ENCODE assay signal across 8 mouse cellular contexts in genomic region chr4:126321854-126322511, GRCm38 (mm10). TPM values are rescaled to one million over a fixed set of nuclear protein-coding genes. Genes with fewer than 3 reads are reported as not detected.
A peak's percentile ranks its signal among the peaks of the same experiment; 100 is the strongest.
DNase-seq lines count a peak whose midpoint lies in the region; ATAC-seq and TF ChIP-seq lines count a peak whose summit lies in the region.

No protein-coding gene starts in this region.

- H3K36me3 ChIP-seq in lung, embryonic 15.5 days: peaks cover 15% of the 10 kb centered on the region
- H3K36me3 ChIP-seq in intestine, embryonic 16.5 days (ENCODE audit: control insufficient read depth, insufficient read depth, low read length): peaks cover 8% of the 10 kb centered on the region
- peaks cover 19% of the 10 kb centered on the region for H3K36me3 ChIP-seq in neural tube, embryonic 12.5 days

- no peak for DNase-seq in lung, postnatal 25 days (ENCODE audit: low spot score)
- no peak for DNase-seq in adrenal gland, adult 8-10 months
- no peak for DNase-seq in embryo, embryonic 11 days
- no peak for DNase-seq in urinary bladder, postnatal 36 days (ENCODE audit: low spot score in 2 of 2)

- no peak overlapping the region; the same call in 1 of the 2 replicates for H3K9ac ChIP-seq in lung, embryonic 15.5 days
- peak overlapping the region; percentile 52; the same call in 1 of the 2 replicates for H3K9ac ChIP-seq in intestine, embryonic 16.5 days (ENCODE audit: low read depth, low read length)
- H3K9ac ChIP-seq in neural tube, embryonic 12.5 days: no peak overlapping the region

- H3K27ac ChIP-seq in lung, embryonic 15.5 days: no peak overlapping the region
- H3K27ac ChIP-seq in embryonic fibroblast, embryonic 13.5 days (ENCODE audit: insufficient read depth, low read length): no peak overlapping the region
- no peak overlapping the region for H3K27ac ChIP-seq in intestine, embryonic 16.5 days (ENCODE audit: low read length)
- H3K27ac ChIP-seq in neural tube, embryonic 12.5 days: no peak overlapping the region

- no peak for TF ChIP-seq POLR2A in embryonic fibroblast, embryonic 13.5 days (IDR thresholded peaks at IDR 0.05; ENCODE audit: low read depth, low read length)

- peak overlapping the region; percentile 82 for H3K4me2 ChIP-seq in lung, embryonic 15.5 days
- peak overlapping the region; percentile 47 for H3K4me2 ChIP-seq in intestine, embryonic 16.5 days (ENCODE audit: low read depth, low read length)
- peak overlapping the region; percentile 93 for H3K4me2 ChIP-seq in neural tube, embryonic 12.5 days (replicated peaks)

- H3K4me3 ChIP-seq in lung, embryonic 15.5 days: peak overlapping the region; percentile 87
- H3K4me3 ChIP-seq in embryonic fibroblast, embryonic 13.5 days (ENCODE audit: insufficient read depth, low read length): 0 out of 2 replicates have a peak overlapping the region, but pooled peaks have one; percentile 5
- H3K4me3 ChIP-seq in intestine, embryonic 16.5 days (ENCODE audit: low read length): peak overlapping the region; percentile 69
- peak overlapping the region; percentile 81 for H3K4me3 ChIP-seq in neural tube, embryonic 12.5 days

- peaks cover 18% of the 10 kb centered on the region; the same call in 1 of the 2 replicates for H3K4me1 ChIP-seq in lung, embryonic 15.5 days
- H3K4me1 ChIP-seq in embryonic fibroblast, embryonic 13.5 days (ENCODE audit: control insufficient read depth, insufficient read depth, low read length): no peaks in the 10 kb centered on the region
- peaks cover 10% of the 10 kb centered on the region for H3K4me1 ChIP-seq in intestine, embryonic 16.5 days (ENCODE audit: control insufficient read depth, insufficient read depth, low read length)
- H3K4me1 ChIP-seq in neural tube, embryonic 12.5 days: peaks cover 11% of the 10 kb centered on the region

- no peaks in the 10 kb centered on the region for H3K9me3 ChIP-seq in lung, embryonic 15.5 days
- H3K9me3 ChIP-seq in intestine, embryonic 16.5 days (ENCODE audit: control insufficient read depth, low read length): no peaks in the 10 kb centered on the region
- no peaks in the 10 kb centered on the region for H3K9me3 ChIP-seq in neural tube, embryonic 12.5 days

- WGBS in lung, embryonic 15.5 days: 48% methylated on average over 28 of the region's 28 CpGs
- WGBS in intestine, embryonic 16.5 days: 52% methylated on average over 28 of the region's 28 CpGs
- 54% methylated on average over 28 of the region's 28 CpGs for WGBS in neural tube, embryonic 12.5 days

- peak; percentile 28 for ATAC-seq in lung, embryonic 15.5 days (ENCODE audit: borderline replicate concordance, extremely low read depth, low FRiP score, low TSS enrichment)
- ATAC-seq in intestine, embryonic 16.5 days: peak; percentile 33
- ATAC-seq in neural tube, embryonic 12.5 days (ENCODE audit: low FRiP score, low read depth): peak; percentile 55

- peaks cover 6% of the 10 kb centered on the region; the same call in 1 of the 2 replicates for H3K27me3 ChIP-seq in lung, embryonic 15.5 days
- H3K27me3 ChIP-seq in intestine, embryonic 16.5 days (replicated peaks; ENCODE audit: control insufficient read depth, insufficient read depth, low read length): no peaks in the 10 kb centered on the region; the same call in 1 of the 2 replicates
- peaks cover 23% of the 10 kb centered on the region for H3K27me3 ChIP-seq in neural tube, embryonic 12.5 days (replicated peaks)

- TF ChIP-seq CTCF in embryonic fibroblast, embryonic 13.5 days (IDR thresholded peaks at IDR 0.05; ENCODE audit: borderline replicate concordance, insufficient read depth, low read length): no peak

RNA-seq across cellular contexts. Expression of gene Adprhl2, which starts 0.5 kb away (rescaled TPM):
- polyA plus RNA-seq in lung, embryonic 15.5 days (2015; fragmentation: Nextera tagmentation; extraction: Ambion mirVana): 68.6 TPM in 2 replicates
- polyA plus RNA-seq in embryonic fibroblast, embryonic 13.5 days (2011; ENCODE audit: insufficient read length, low read depth, missing spikeins): 15.9 and 16.7 TPM in 2 replicates
- polyA plus RNA-seq in intestine, embryonic 16.5 days (2015; fragmentation: Nextera tagmentation; extraction: Ambion mirVana): 59.0 and 60.1 TPM in 2 replicates
- 70.3 and 73.6 TPM in 2 replicates for polyA plus RNA-seq in neural tube, embryonic 12.5 days (2016; fragmentation: Nextera tagmentation; extraction: Ambion mirVana)
- 10 to 100 TPM; 35.8 to 37.8 (median 37.2) TPM for total RNA-seq in adrenal gland, adult 8-10 months (2022)

RNA-seq across cellular contexts. Expression of gene Tekt2, which starts 3.5 kb away (rescaled TPM):
- polyA plus RNA-seq in lung, embryonic 15.5 days (2015; fragmentation: Nextera tagmentation; extraction: Ambion mirVana): 5.3 and 6.2 TPM in 2 replicates
- polyA plus RNA-seq in embryonic fibroblast, embryonic 13.5 days (2011; ENCODE audit: insufficient read length, low read depth, missing spikeins): 3.1 and 3.9 TPM in 2 replicates
- polyA plus RNA-seq in intestine, embryonic 16.5 days (2015; fragmentation: Nextera tagmentation; extraction: Ambion mirVana): 4.8 and 5.6 TPM in 2 replicates
- polyA plus RNA-seq in neural tube, embryonic 12.5 days (2016; fragmentation: Nextera tagmentation; extraction: Ambion mirVana): 3.3 and 4.0 TPM in 2 replicates
- total RNA-seq in adrenal gland, adult 8-10 months (2022): 1 to 10 TPM; 1.5 to 6.3 (median 5.2) TPM

RNA-seq across cellular contexts. Expression of gene Col8a2, which starts 35.4 kb away (rescaled TPM):
- polyA plus RNA-seq in lung, embryonic 15.5 days (2015; fragmentation: Nextera tagmentation; extraction: Ambion mirVana): 5.4 and 5.8 TPM in 2 replicates
- polyA plus RNA-seq in embryonic fibroblast, embryonic 13.5 days (2011; ENCODE audit: insufficient read length, low read depth, missing spikeins): 7.7 and 40.4 TPM in 2 replicates
- polyA plus RNA-seq in intestine, embryonic 16.5 days (2015; fragmentation: Nextera tagmentation; extraction: Ambion mirVana): 3.5 and 4.5 TPM in 2 replicates
- 12.1 and 13.8 TPM in 2 replicates for polyA plus RNA-seq in neural tube, embryonic 12.5 days (2016; fragmentation: Nextera tagmentation; extraction: Ambion mirVana)
- 1 to 10 TPM; 3.5 to 4.6 (median 4.0) TPM for total RNA-seq in adrenal gland, adult 8-10 months (2022)

RNA-seq across cellular contexts. Expression of gene Trappc3, which starts 59.9 kb away (rescaled TPM):
- 106 and 108 TPM in 2 replicates for polyA plus RNA-seq in lung, embryonic 15.5 days (2015; fragmentation: Nextera tagmentation; extraction: Ambion mirVana)
- polyA plus RNA-seq in embryonic fibroblast, embryonic 13.5 days (2011; ENCODE audit: insufficient read length, low read depth, missing spikeins): 96.6 and 102 TPM in 2 replicates
- polyA plus RNA-seq in intestine, embryonic 16.5 days (2015; fragmentation: Nextera tagmentation; extraction: Ambion mirVana): 105 and 107 TPM in 2 replicates
- polyA plus RNA-seq in neural tube, embryonic 12.5 days (2016; fragmentation: Nextera tagmentation; extraction: Ambion mirVana): 119 and 127 TPM in 2 replicates
- 100 to 1,000 TPM in 1 of 4 experiments, 10 to 100 TPM in 3; 94.1 to 101 (median 96.2) TPM for total RNA-seq in adrenal gland, adult 8-10 months (2022)

Comparison
In these comparisons a context has a peak if more than half of its experiments do, and no peak if none do; other contexts are left out.
1. H3K4me3 ChIP-seq: peak in every context shown above with its lines; median percentile 87 in lung, embryonic 15.5 days; 81 in neural tube, embryonic 12.5 days; 69 in intestine, embryonic 16.5 days; 5 in embryonic fibroblast, embryonic 13.5 days.